Mouse (Mus musculus) kidney, postnatal 14 days (tissue): ENCODE measurements at regions not wholly inside any gene's neighbourhood (a gene's known extent, or its start where the extent isn't known, plus 50 kb on each side); places are given as distances from the start of the nearest gene placed in this dataset.
"Not testable (repeated sequence)": the region's sequence is repeated elsewhere in the genome, so short reads cannot be mapped to it uniquely, and the experiment has no call there.

Experiments
- DNase-seq: peaks from one replicate; pipeline ENCODE4 v3.0.0; 2022; ENCODE audit warnings: mixed read lengths

DNA sequence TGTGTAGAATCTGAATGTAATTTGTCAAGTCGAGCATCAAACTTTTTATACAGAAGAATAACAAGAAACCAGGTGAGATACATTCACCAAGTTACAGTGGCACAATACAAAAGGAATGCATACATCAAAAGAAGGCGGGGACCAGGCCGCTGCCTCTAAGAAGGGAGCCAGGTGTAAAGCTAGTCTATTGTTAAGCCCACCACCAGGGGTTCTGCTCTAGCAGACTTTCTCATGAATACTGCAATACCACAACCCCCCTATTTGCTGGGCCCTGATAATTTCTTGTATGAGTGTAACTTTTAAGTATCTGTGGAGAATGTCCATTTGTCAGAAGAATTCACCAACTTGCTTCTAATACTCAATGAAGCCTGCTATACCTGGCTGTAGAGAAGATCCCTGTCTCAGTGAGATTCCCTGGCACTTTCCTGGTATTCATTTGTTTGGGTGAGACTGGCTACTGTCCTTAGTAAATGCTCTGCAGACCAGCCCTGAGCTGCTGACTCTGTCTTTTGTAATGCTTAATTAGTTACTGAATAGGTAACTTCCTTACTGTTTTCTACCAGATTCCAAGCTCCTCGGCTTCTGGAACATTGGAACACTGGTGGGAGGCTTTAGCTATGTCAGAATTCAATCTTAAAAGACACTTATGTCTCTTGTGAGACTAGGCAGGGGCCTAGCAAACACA lies 335.7 kb downstream of the Tbl1xr1 start:
- DNase-seq = not testable (repeated sequence)

GRCm38 (mm10) chr3:22438027-22438780 lies 361.8 kb downstream of the Tbl1xr1 start:
- peak; percentile 3 for DNase-seq

- DNase-seq = no peak
Measured at GRCm38 (mm10) chr3:22470542-22470941, 394.1 kb downstream of the Tbl1xr1 start.

GRCm38 (mm10) chr3:22492530-22492929 lies 416.1 kb downstream of the Tbl1xr1 start:
- DNase-seq = no peak
